Mouse (Mus musculus) urinary bladder, postnatal 14 days (tissue): ENCODE results near the gene Syne1.

Experiments
- DNase-seq: peaks from one replicate; pipeline ENCODE4 v3.0.0; 2021; ENCODE audit warnings: low spot score

Syne1 gene

GRCm38 (mm10) chr10:5197356-5197755 lies 353.9 kb downstream of the Syne1 start:
- DNase-seq, result no peak

- DNase-seq, result no peak
Measured at GRCm38 (mm10) chr10:5196267-5196666, 355.0 kb downstream of the Syne1 start.

GRCm38 (mm10) chr10:5195288-5195687 lies 356.0 kb downstream of the Syne1 start:
- DNase-seq, result no peak

GRCm38 (mm10) chr10:5194671-5195234 lies 356.5 kb downstream of the Syne1 start:
- DNase-seq, result peak; percentile 65

- no peak for DNase-seq
Measured at GRCm38 (mm10) chr10:5194081-5194670, 357.1 kb downstream of the Syne1 start.

GRCm38 (mm10) chr10:5192861-5193490 lies 358.3 kb downstream of the Syne1 start:
- no peak for DNase-seq

GRCm38 (mm10) chr10:5190756-5191155 lies 360.5 kb downstream of the Syne1 start:
- DNase-seq, result no peak

GRCm38 (mm10) chr10:5188890-5189289 lies 362.4 kb downstream of the Syne1 start:
- DNase-seq, result no peak

- no peak for DNase-seq
Measured at GRCm38 (mm10) chr10:5185156-5186083, 365.9 kb downstream of the Syne1 start.

GRCm38 (mm10) chr10:5181771-5182176 lies 369.5 kb downstream of the Syne1 start:
- no peak for DNase-seq

- no peak for DNase-seq
Measured at GRCm38 (mm10) chr10:5179891-5180290, 371.4 kb downstream of the Syne1 start.

- no peak for DNase-seq
Measured at GRCm38 (mm10) chr10:5177446-5178015, 373.8 kb downstream of the Syne1 start.

- no peak for DNase-seq
Measured at GRCm38 (mm10) chr10:5176371-5176770, 374.9 kb downstream of the Syne1 start.

- no peak for DNase-seq
Measured at GRCm38 (mm10) chr10:5170425-5170824, 380.9 kb downstream of the Syne1 start.

GRCm38 (mm10) chr10:5167481-5167880 lies 383.8 kb downstream of the Syne1 start:
- DNase-seq, result no peak

- peak; percentile 21 for DNase-seq
Measured at GRCm38 (mm10) chr10:5165439-5165838, 385.8 kb downstream of the Syne1 start.

- no peak for DNase-seq
Measured at GRCm38 (mm10) chr10:5163770-5164169, 387.5 kb downstream of the Syne1 start.

- DNase-seq, result no peak
Measured at GRCm38 (mm10) chr10:5163286-5163685, 388.0 kb downstream of the Syne1 start.

GRCm38 (mm10) chr10:5161394-5161872 lies 389.8 kb downstream of the Syne1 start:
- peak; percentile 60 for DNase-seq

GRCm38 (mm10) chr10:5159679-5160078 lies 391.6 kb downstream of the Syne1 start:
- no peak for DNase-seq

- no peak for DNase-seq
Measured at GRCm38 (mm10) chr10:5153047-5153446, 398.2 kb downstream of the Syne1 start.

- no peak for DNase-seq
Measured at GRCm38 (mm10) chr10:5141471-5141870, 409.8 kb downstream of the Syne1 start.
